Mouse (Mus musculus) MEL-GATA-1-ER (cell line): ENCODE measurements around the gene Cdc42ep2.

Experiments used
- DNase-seq: peaks from one replicate; pipeline ENCODE4 v3.0.0-alpha.2; 2012; ENCODE audit warnings: low read depth; ENCODE audit errors: extremely low read depth

The Cdc42ep2 gene

DNA sequence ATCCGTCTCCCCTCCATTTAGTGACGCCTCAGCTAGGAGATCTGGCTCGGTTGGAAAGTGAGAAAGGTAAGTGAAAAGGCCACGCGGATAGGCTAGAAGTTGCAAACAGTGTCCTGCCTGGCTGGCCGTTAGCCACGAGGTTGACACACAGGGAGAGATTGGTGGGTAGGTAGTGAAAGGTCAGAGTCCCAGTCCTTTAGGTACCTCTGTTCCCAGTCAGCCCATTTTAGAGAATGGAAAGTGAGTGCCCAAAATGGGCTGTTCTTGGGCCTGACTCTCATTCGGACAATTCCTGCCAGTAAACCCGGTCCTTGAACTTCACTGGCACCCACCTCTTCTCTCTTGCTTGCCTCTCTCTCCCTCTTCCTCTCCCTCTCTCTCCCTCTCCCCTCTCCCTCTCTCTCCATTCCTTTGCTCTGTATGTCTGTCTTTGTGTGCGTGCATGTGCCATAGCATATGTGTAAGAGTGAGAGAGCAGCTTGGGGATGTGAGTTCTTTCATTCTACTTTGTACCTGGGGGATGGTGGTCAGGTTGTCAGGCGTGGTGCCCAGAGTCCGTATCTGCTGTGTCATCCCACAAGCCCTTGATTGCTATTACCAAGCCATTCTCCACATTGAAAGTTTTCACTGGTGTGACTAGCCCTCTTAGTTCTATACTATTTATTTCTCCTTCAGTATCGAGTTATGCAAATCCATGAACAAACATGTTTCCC lies 11.5 kb downstream of the Cdc42ep2 start, which contains the start of gene Dpf2:
Dpf2 (minus strand) TSS at position 4 of the 713 bp plus-strand sequence.
- no peak for DNase-seq

- DNase-seq: peak; percentile 95
These were observed 12.3 kb downstream of the Cdc42ep2 start for GRCm38 (mm10) chr19:5912103-5913006.

DNA sequence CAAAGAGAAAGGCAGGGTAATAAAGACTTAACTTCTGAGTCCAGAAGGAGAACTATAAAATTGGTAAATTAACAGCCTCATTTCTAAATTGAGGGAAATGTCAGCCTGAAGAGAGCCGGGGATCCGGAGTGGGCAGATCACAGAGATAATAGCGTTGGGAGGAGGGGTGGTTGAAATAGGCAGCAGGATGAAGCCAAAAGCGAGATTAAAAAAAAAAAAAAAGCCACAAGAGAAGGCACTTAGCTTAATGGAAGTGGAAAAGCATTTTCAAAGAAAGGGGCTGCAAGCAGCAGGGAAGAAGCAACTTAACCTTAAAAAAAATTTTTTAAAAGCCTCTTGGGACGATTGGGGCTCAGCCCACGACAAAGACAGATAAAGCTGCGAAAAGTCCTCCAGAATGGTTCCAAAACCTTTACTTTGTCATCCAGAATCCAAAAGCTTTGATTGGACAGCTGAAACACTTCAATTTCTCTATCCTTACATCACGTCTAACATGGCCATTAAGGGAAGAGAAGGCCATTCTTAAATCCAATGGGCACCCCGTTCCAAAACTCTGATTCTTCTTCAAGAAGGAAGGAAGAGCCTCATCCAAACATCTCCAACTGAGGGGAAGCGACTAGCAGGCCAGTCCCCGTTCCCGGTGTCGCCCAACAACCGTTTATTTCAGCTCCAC lies 13.1 kb downstream of the Cdc42ep2 start:
- DNase-seq: peak; percentile 45

- DNase-seq: no peak
These were observed 14.4 kb downstream of the Cdc42ep2 start for GRCm38 (mm10) chr19:5910221-5910620.

DNA sequence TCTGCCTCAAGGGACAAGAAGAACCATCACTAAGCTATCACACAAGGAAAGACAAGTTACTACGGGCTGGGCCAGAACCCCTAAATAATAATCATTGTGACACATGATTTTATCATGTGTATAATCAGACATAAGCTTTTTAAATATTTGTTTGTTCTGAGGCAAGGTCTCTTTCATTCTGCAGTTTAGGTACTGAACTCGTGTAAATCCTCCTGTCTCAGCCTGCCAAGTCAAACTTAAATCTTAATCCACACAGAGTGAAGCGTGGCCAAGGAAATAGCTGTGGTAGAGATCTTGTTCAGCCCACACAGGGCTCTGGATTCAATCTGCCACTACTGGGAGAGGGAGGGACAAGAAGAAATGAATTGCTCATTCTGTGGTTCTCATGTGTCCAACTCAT lies 17.3 kb downstream of the Cdc42ep2 start:
- no peak for DNase-seq

GRCm38 (mm10) chr19:5894002-5894678 lies 30.5 kb downstream of the Cdc42ep2 start, which contains the start of gene Tigd3:
Gene Tigd3, minus strand, starts transcription at chr19:5894149.
- DNase-seq: peak; percentile 86

DNA sequence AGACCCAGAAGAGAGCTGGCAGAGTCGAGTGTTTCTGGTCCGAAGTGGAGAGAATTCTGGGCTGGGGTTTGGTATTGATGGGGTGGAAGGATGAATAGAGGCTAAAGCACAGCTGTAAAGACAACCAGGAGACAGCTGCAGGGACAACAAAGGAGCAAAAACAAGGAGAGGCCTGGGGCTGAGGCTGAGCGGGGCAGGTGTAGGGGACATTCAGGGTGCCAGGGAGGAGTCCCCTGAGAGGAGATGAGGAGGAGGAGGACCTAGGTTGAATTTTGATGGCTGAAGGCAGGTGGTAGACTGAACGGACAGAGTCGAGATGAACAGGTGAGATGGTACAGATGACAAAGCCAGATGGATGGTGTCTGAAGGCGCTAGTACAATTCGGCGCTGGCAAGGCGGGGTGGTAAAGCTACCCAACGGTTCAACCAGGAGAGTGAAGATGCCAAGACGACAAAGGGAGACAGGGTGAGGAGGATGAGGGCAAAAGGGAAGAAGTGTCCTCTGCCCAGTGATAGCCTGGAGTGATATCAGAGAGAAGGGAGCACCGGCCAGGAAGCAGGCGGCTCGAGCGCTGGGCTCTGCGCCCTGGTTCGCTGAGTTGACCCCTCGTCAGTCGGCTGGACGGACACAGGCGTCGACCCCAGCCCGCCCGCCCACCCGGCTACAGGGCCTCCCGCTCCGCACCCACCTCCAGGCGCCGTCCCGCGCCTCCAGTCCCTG lies 31.2 kb downstream of the Cdc42ep2 start:
- no peak for DNase-seq

- no peak for DNase-seq
These were observed 31.9 kb downstream of the Cdc42ep2 start for GRCm38 (mm10) chr19:5892735-5893134.

GRCm38 (mm10) chr19:5892262-5892661 lies 32.4 kb downstream of the Cdc42ep2 start:
- DNase-seq: no peak

DNA sequence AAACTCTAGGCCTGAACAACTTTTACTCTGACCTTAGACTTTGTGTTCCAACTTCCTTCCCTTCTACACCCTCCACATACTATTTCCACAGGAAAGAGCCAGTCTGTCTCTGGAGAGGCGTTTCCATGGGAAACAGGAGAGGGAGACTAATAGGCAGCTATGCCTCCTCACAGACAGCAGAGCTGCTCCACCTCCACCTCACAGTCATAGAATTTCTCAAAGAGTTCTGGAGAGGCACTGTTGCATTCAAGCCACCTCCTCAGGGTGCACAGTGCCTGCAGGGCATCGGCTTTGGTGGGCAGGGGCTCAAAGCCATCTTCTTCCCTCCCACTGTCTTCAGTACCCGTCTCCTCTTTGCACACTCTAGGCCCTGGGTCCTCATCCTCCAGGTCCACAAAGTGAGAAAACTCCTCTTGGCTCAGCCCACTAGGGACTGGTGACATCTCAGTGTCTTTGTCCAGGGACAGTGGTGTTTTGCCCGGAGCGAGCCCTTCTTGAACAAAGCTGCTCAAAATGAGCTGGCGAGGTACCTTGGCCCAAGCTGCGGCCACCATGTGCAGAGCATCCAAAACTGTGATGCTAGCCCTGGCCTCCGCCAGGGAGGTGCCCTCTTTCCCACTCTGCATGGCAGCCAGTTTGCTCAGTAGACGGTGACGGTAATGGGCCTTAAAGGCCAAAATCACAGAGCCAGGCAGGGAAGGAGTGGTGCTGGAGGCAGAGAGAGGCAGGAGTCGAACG lies 32.9 kb downstream of the Cdc42ep2 start:
- DNase-seq: no peak

GRCm38 (mm10) chr19:5889211-5889610 lies 35.4 kb downstream of the Cdc42ep2 start:
- no peak for DNase-seq

DNA sequence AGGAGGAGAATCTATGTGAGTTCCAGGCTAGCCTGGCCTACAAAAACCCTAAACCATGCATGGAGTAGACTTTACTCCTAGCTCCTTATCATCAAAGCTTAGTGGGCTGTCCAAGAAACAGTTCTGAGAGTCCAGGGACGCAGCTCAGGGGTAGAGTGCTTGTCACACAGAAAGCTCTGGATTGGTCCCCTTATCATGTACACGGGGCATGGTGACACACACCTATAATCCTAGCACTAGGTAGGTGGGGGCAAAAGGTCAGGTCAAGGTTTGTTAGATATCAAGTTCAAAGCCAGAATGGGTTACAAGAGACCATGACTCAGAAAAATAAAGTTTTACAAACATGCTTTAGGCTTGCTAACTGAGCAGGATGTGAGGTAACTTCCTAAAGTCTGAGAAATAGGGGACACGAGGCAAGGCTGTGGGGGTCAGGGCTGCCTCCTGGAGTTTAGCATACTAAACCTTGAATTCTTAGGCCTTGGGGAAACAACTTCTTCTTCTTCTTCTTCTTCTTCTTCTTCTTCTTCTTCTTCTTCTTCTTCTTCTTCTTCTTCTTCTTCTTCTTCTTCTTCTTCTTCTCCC lies 37.3 kb downstream of the Cdc42ep2 start:
- no peak for DNase-seq

GRCm38 (mm10) chr19:5885838-5886237 lies 38.8 kb downstream of the Cdc42ep2 start:
- no peak for DNase-seq

GRCm38 (mm10) chr19:5883935-5884334 lies 40.7 kb downstream of the Cdc42ep2 start:
- DNase-seq: peak; percentile 50

- peak; percentile 49 for DNase-seq
These were observed 42.5 kb downstream of the Cdc42ep2 start for GRCm38 (mm10) chr19:5882079-5882478.

GRCm38 (mm10) chr19:5881155-5881554 lies 43.5 kb downstream of the Cdc42ep2 start:
- DNase-seq: no peak

DNA sequence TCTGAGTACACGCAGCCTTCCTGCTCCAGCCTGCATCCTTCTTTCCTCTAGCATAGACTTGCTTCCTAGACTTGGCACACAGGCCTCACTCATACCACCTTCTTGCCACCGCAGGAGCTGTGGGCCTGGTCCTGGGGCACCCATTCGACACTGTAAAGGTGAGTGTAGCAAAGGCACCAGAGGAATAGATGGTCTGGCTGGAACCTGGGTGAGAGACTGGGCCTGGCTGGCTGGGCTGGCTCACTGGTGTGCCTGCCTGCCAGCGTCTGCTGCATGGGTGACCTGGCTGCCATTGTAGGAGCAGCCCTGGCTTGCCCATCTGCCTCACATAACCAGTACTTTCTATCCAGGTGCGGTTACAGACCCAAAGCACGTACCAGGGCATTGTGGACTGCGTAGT lies 44.9 kb downstream of the Cdc42ep2 start:
- DNase-seq: no peak

DNA sequence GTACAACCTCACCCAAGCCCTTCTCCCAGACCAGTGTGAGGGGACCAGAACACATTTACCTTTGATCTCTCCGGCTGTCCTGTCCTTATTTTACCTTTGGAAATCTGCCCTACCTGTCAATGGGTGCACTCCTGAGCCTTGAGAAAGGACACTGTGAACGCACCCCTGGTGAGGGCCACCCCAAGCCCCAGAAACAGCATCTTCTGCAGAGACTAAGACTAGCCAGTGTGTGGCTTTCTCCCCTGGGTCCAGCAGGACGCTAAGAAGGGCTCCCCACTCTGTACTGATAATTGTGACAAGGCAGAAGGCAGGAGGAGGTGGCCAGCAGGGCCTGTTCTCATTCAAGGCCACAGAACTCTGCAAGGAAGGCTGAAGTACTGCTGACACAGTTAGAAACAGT lies 45.7 kb downstream of the Cdc42ep2 start:
- DNase-seq: no peak

GRCm38 (mm10) chr19:5878362-5878722 lies 46.3 kb downstream of the Cdc42ep2 start:
- no peak for DNase-seq
